Mouse (Mus musculus): ENCODE measurements around the gene Oaz2. TPM values are rescaled to one million over a fixed set of nuclear protein-coding genes. Genes with fewer than 3 reads are reported as not detected.

The Oaz2 gene
- polyA plus RNA-seq, 1 experiment: 242 TPM

- 9% methylated on average over 5 of the region's 5 CpGs for WGBS
- TF ChIP-seq CTCF (IDR thresholded peaks at IDR 0.05; ENCODE audit: insufficient read depth, low read length) (peak; percentile 85), POLR2A (IDR thresholded peaks at IDR 0.05; ENCODE audit: borderline replicate concordance, extremely low read depth, low read depth, low read length) (no peak)
- H3K4me1 ChIP-seq (ENCODE audit: control insufficient read depth, insufficient read depth, low read length): peaks cover 5% of the 10 kb centered on the region
- peak; percentile 77 for DNase-seq
- no peak overlapping the region for H3K4me3 ChIP-seq (replicated peaks; ENCODE audit: extremely low read depth, low read depth, low read length)
Measured at GRCm38 (mm10) chr9:65666042-65666441, 1.8 kb upstream of the Oaz2 start.

GRCm38 (mm10) chr9:65671431-65671931 lies 3.7 kb downstream of the Oaz2 start:
- no peak overlapping the region for H3K4me3 ChIP-seq (replicated peaks; ENCODE audit: extremely low read depth, low read depth, low read length)
- 37% methylated on average over 9 of the region's 9 CpGs for WGBS
- TF ChIP-seq CTCF (IDR thresholded peaks at IDR 0.05; ENCODE audit: insufficient read depth, low read length) (no peak), POLR2A (IDR thresholded peaks at IDR 0.05; ENCODE audit: borderline replicate concordance, extremely low read depth, low read depth, low read length) (no peak)
- peaks cover 21% of the 10 kb centered on the region for H3K4me1 ChIP-seq (ENCODE audit: control insufficient read depth, insufficient read depth, low read length)
- DNase-seq: peak; percentile 60

- 31% methylated on average over 11 of the region's 11 CpGs for WGBS
- TF ChIP-seq CTCF (IDR thresholded peaks at IDR 0.05; ENCODE audit: insufficient read depth, low read length) (no peak), POLR2A (IDR thresholded peaks at IDR 0.05; ENCODE audit: borderline replicate concordance, extremely low read depth, low read depth, low read length) (no peak)
- Histone ChIP-seq H3K4me1 (ENCODE audit: control insufficient read depth, insufficient read depth, low read length) (peaks cover 21% of the 10 kb centered on the region), H3K4me3 (replicated peaks; ENCODE audit: extremely low read depth, low read depth, low read length) (no peak overlapping the region)
- no peak for DNase-seq
Measured at GRCm38 (mm10) chr9:65672996-65673395, 5.2 kb downstream of the Oaz2 start.

- peak overlapping the region; percentile 9 for H3K4me3 ChIP-seq (replicated peaks; ENCODE audit: extremely low read depth, low read depth, low read length)
- DNase-seq: no peak
- 27% methylated on average over 8 of the region's 8 CpGs for WGBS
- TF ChIP-seq CTCF (IDR thresholded peaks at IDR 0.05; ENCODE audit: insufficient read depth, low read length): no peak
- no peak for TF ChIP-seq POLR2A (IDR thresholded peaks at IDR 0.05; ENCODE audit: borderline replicate concordance, extremely low read depth, low read depth, low read length)
- H3K4me1 ChIP-seq (ENCODE audit: control insufficient read depth, insufficient read depth, low read length): peaks cover 40% of the 10 kb centered on the region
Measured at GRCm38 (mm10) chr9:65675461-65676357, 7.9 kb downstream of the Oaz2 start.

GRCm38 (mm10) chr9:65676358-65677118 lies 8.7 kb downstream of the Oaz2 start:
- WGBS: under 1% methylated on average over 47 of the region's 51 CpGs
- peaks cover 43% of the 10 kb centered on the region for H3K4me1 ChIP-seq (ENCODE audit: control insufficient read depth, insufficient read depth, low read length)
- no peak for TF ChIP-seq CTCF (IDR thresholded peaks at IDR 0.05; ENCODE audit: insufficient read depth, low read length)
- peak; percentile 67; the same call in 1 of the 2 replicates for TF ChIP-seq POLR2A (IDR thresholded peaks at IDR 0.05; ENCODE audit: borderline replicate concordance, extremely low read depth, low read depth, low read length)
- peak overlapping the region; percentile 68 for H3K4me3 ChIP-seq (replicated peaks; ENCODE audit: extremely low read depth, low read depth, low read length)
- DNase-seq: peak; percentile 95

GRCm38 (mm10) chr9:65677119-65677462 lies 9.3 kb downstream of the Oaz2 start:
- Histone ChIP-seq H3K4me3 (replicated peaks; ENCODE audit: extremely low read depth, low read depth, low read length) (peak overlapping the region; percentile 68), H3K4me1 (ENCODE audit: control insufficient read depth, insufficient read depth, low read length) (peaks cover 46% of the 10 kb centered on the region)
- WGBS: 5% methylated on average over 3 of the region's 3 CpGs
- no peak for TF ChIP-seq POLR2A (IDR thresholded peaks at IDR 0.05; ENCODE audit: borderline replicate concordance, extremely low read depth, low read depth, low read length)
- no peak for TF ChIP-seq CTCF (IDR thresholded peaks at IDR 0.05; ENCODE audit: insufficient read depth, low read length)
- no peak for DNase-seq

- Histone ChIP-seq H3K4me1 (ENCODE audit: control insufficient read depth, insufficient read depth, low read length) (peaks cover 50% of the 10 kb centered on the region), H3K4me3 (replicated peaks; ENCODE audit: extremely low read depth, low read depth, low read length) (peak overlapping the region; percentile 60)
- TF ChIP-seq CTCF (IDR thresholded peaks at IDR 0.05; ENCODE audit: insufficient read depth, low read length) (no peak), POLR2A (IDR thresholded peaks at IDR 0.05; ENCODE audit: borderline replicate concordance, extremely low read depth, low read depth, low read length) (0 out of 2 replicates have a peak, but pooled peaks have one; percentile 15)
- WGBS: 14% methylated on average over 5 of the region's 5 CpGs
- peak; percentile 75 for DNase-seq
Measured at GRCm38 (mm10) chr9:65679181-65679761, 11.5 kb downstream of the Oaz2 start.

- TF ChIP-seq POLR2A (IDR thresholded peaks at IDR 0.05; ENCODE audit: borderline replicate concordance, extremely low read depth, low read depth, low read length) (no peak), CTCF (IDR thresholded peaks at IDR 0.05; ENCODE audit: insufficient read depth, low read length) (no peak)
- no peak for DNase-seq
- Histone ChIP-seq H3K4me1 (ENCODE audit: control insufficient read depth, insufficient read depth, low read length) (peaks cover 48% of the 10 kb centered on the region), H3K4me3 (replicated peaks; ENCODE audit: extremely low read depth, low read depth, low read length) (peak overlapping the region; percentile 16)
- 32% methylated on average over 4 of the region's 4 CpGs for WGBS
Measured at GRCm38 (mm10) chr9:65680938-65681633, 13.3 kb downstream of the Oaz2 start.

- peaks cover 48% of the 10 kb centered on the region for H3K4me1 ChIP-seq (ENCODE audit: control insufficient read depth, insufficient read depth, low read length)
- DNase-seq: no peak
- TF ChIP-seq POLR2A (IDR thresholded peaks at IDR 0.05; ENCODE audit: borderline replicate concordance, extremely low read depth, low read depth, low read length): no peak
- no peak for TF ChIP-seq CTCF (IDR thresholded peaks at IDR 0.05; ENCODE audit: insufficient read depth, low read length)
- peak overlapping the region; percentile 16 for H3K4me3 ChIP-seq (replicated peaks; ENCODE audit: extremely low read depth, low read depth, low read length)
- WGBS: 46% methylated on average over 2 of the region's 2 CpGs
Measured at GRCm38 (mm10) chr9:65681634-65681940, 13.8 kb downstream of the Oaz2 start.
